Mouse (Mus musculus): ENCODE measurements at regions not wholly inside any gene's neighbourhood (a gene's known extent, or its start where the extent isn't known, plus 50 kb on each side); places are given as distances from the start of the nearest gene placed in this dataset.
"Not testable (repeated sequence)": the region's sequence is repeated elsewhere in the genome, so short reads cannot be mapped to it uniquely, and the experiment has no call there.

DNA sequence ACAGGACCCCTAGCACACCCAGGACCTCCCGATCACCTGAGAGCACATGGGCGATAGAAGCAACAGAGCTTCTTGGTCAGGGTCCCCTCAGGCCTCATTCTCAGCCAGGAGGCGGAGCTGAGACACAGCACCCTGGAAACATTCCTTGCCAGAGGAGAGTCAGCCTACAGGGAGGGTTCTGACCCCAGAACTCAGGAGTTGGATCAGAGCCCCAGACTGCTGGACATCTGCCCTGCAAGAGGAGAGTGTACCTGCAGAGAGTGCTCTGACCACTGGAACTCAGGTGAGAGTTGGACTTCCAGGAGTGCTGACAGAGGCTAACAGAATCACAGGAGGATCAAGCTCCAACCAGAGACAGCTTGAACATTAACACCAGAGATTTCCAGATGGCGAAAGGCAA is 76.1 kb downstream of the Gpr85 start:
- not testable (repeated sequence) for DNase-seq (ENCODE audit: inconsistent ontology term)

DNA sequence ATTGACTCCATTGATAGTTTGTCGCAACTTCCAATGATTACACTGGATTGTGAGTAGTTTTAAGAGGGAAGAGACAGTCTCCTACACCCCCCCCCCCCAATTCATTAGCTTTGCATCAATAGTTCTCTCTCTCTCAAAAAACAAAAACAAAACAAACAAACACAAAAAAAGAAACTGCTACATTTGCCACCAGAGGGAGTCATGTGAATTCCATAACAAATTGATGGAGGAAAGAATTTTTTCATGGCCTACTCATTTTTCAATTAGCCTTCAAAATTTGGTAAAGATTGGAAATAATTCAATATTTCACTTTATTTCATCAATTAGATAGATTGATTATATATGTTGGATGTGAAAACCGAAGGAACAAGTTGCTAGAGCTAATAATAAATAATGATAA is 80.3 kb downstream of the Gpr85 start:
- DNase-seq (ENCODE audit: inconsistent ontology term): peak; percentile 42

- peak; percentile 5 for DNase-seq (ENCODE audit: inconsistent ontology term)
Observed at GRCm38 (mm10) chr6:13758946-13759345, 80.8 kb downstream of the Gpr85 start.

- DNase-seq (ENCODE audit: inconsistent ontology term): no peak
Observed at GRCm38 (mm10) chr6:13748931-13749638, 71.3 kb upstream of the Bmt2 start.

- no peak for DNase-seq (ENCODE audit: inconsistent ontology term)
Observed at GRCm38 (mm10) chr6:13747969-13748368, 70.2 kb upstream of the Bmt2 start.

GRCm38 (mm10) chr6:13746577-13747482 is 69.1 kb upstream of the Bmt2 start:
- no peak for DNase-seq (ENCODE audit: inconsistent ontology term)
